Mouse (Mus musculus) G1E (cell line): ENCODE results near the gene Gm26741. TPM values are rescaled to one million over a fixed set of nuclear protein-coding genes. Genes with fewer than 3 reads are reported as not detected.

Experiments used
- ATAC-seq: 2 replicates; pipeline ENCODE4 v1.8.0; 2016; ENCODE audit warnings: mild to moderate bottlenecking; ENCODE audit not compliant: insufficient number of reproducible peaks, poor library complexity, low FRiP score, severe bottlenecking; ENCODE audit errors: extremely low read depth
- DNase-seq: peaks from one replicate; pipeline ENCODE4 v3.0.0; 2012; ENCODE audit warnings: low spot score
- H3K27me3 ChIP-seq: 2 replicates; pipeline ENCODE4 v1.6.1; 2012; ENCODE audit warnings: mild to moderate bottlenecking, low read length, inconsistent platforms; ENCODE audit not compliant: insufficient read depth
- H3K36me3 ChIP-seq: replicated peaks from 2 replicates; pipeline ENCODE3; 2012; ENCODE audit warnings: mild to moderate bottlenecking, inconsistent platforms
- H3K4me1 ChIP-seq: 2 replicates; pipeline ENCODE4 v1.6.1; 2012; ENCODE audit warnings: low read depth, low read length, inconsistent platforms, mixed read lengths; ENCODE audit not compliant: insufficient read depth
- H3K4me3 ChIP-seq: 2 replicates; pipeline ENCODE4 v1.5.1; 2012; ENCODE audit warnings: low read depth, mild to moderate bottlenecking, inconsistent platforms, low read length, moderate library complexity, mixed read lengths
- H3K9me3 ChIP-seq: replicated peaks from 2 replicates; pipeline ENCODE4 v1.6.1; 2012; ENCODE audit warnings: inconsistent platforms
- CTCF ChIP-seq: IDR thresholded peaks from 2 replicates; pipeline ENCODE4 v1.5.1; 2012; ENCODE audit warnings: low read depth, low read length, inconsistent platforms, mixed read lengths
- GATA1 ChIP-seq: IDR thresholded peaks from 2 replicates; pipeline ENCODE4 v1.6.1; 2012; ENCODE audit warnings: borderline replicate concordance, low read length, inconsistent platforms, mixed read lengths
- GATA2 ChIP-seq: IDR thresholded peaks from 2 replicates; pipeline ENCODE4 v1.6.1; 2012; ENCODE audit warnings: low read depth, low read length, inconsistent platforms, borderline replicate concordance
- POLR2AphosphoS5 ChIP-seq: IDR thresholded peaks from 2 replicates; pipeline ENCODE4 v1.6.1; 2012; ENCODE audit warnings: low read depth, low read length, inconsistent platforms; ENCODE audit not compliant: insufficient replicate concordance
- TAL1 ChIP-seq: conservative IDR thresholded peaks from 2 replicates; pipeline ENCODE4 v1.6.1; 2012; ENCODE audit warnings: low read depth, low read length, inconsistent platforms, mixed read lengths
- polyA plus RNA-seq: library from polyadenylated mRNA; stranded (reverse); fragments of >175 nt; gene quantifications from 2 replicates; pipeline ENCODE4 v1.2.3, GENCODE M21; 2012
- total RNA-seq, 2 experiments: library from RNA; stranded (forward) in 1 of 2; stranded (reverse) in 1 of 2; fragments of 200-1000 nt in 1 of 2; fragments of >200 nt in 1 of 2; fragmentation: Nextera tagmentation in 1 of 2; gene quantifications; 2 replicates each; pipeline ENCODE4 v1.2.3; 2014 to 2017

Gene Gm26741
- total and polyA plus RNA-seq, 3 experiments: not detected

- TF ChIP-seq CTCF (no peak), POLR2AphosphoS5 (no peak), GATA2 (no peak), GATA1 (no peak), TAL1 (no peak)
- Histone ChIP-seq H3K4me3 (no peak overlapping the region), H3K27me3 (no peaks in the 10 kb centered on the region), H3K9me3 (no peaks in the 10 kb centered on the region), H3K4me1 (peaks cover 7% of the 10 kb centered on the region; the same call in 1 of the 2 replicates), H3K36me3 (no peaks in the 10 kb centered on the region)
- no peak for DNase-seq
- no peak for ATAC-seq
Measured at GRCm38 (mm10) chr10:52384823-52385610, 26.4 kb downstream of the Gm26741 start.

- no peak for ATAC-seq
- no peak for DNase-seq
- no peak for TF ChIP-seq CTCF
- no peak for TF ChIP-seq GATA2
- TF ChIP-seq TAL1: no peak
- no peak for TF ChIP-seq POLR2AphosphoS5
- no peak for TF ChIP-seq GATA1
- Histone ChIP-seq H3K27me3 (no peaks in the 10 kb centered on the region), H3K4me3 (no peak overlapping the region), H3K36me3 (no peaks in the 10 kb centered on the region), H3K9me3 (no peaks in the 10 kb centered on the region), H3K4me1 (peaks cover 7% of the 10 kb centered on the region; the same call in 1 of the 2 replicates)
Measured at GRCm38 (mm10) chr10:52387192-52387591, 28.6 kb downstream of the Gm26741 start.

DNA sequence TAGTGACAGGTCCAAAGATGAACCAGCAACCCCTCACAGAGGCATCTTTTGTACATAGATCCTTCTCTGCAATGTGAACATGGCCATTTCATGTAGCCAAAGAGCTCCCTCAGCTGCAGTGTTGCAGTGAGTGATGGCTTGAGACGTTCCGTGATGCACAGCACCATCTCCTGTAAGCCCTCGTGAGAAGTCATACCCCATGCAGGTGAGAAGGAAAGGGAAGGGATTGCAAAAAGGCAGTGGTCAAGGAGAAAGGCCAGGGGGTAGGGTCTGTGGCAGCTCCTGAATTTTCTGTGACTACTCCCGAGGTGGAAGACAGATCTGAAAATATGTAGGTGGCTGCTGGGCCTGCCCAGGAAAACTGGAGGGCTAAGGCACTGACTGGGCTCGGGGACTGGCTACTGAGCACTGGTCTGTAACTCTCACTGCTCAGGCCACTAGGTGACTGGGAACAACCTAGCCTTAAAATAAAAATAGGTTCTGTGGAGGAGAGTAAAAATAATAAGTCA is 30.4 kb downstream of the Gm26741 start, which contains the start of gene Nepn:
Nepn (plus strand) TSS at position 51 of the 509 bp plus-strand sequence.
- Histone ChIP-seq H3K36me3 (no peaks in the 10 kb centered on the region), H3K9me3 (no peaks in the 10 kb centered on the region), H3K4me3 (no peak within 1 kb of the TSS), H3K27me3 (no peaks in the 10 kb centered on the region), H3K4me1 (no peaks in the 10 kb centered on the region)
- no peak for TF ChIP-seq GATA2
- no peak for TF ChIP-seq GATA1
- no peak for TF ChIP-seq TAL1
- TF ChIP-seq POLR2AphosphoS5: no peak
- TF ChIP-seq CTCF: no peak
- no peak for ATAC-seq
- DNase-seq: no peak

DNA sequence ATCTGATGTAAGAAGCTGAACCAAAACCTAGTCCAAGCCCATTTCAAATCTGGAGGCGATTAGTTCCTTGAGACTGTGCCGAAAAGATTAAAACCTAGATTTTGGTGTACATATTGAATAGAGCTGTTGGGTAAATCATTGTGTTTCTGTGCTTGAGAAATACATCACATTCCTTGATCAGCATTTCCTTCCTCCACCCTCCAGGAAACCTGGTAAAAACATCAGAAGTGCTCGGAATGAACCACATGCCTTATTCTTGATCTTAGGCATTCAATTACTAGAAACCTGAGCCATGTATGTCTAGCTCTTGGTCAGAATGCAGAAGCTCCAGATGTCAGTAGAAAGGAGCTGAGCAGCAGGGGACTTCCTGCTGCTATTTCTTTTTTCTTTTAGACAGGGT is 30.9 kb downstream of the Gm26741 start:
- no peaks in the 10 kb centered on the region for H3K9me3 ChIP-seq
- DNase-seq (no peak), ATAC-seq (no peak)
- no peak overlapping the region for H3K4me3 ChIP-seq
- no peaks in the 10 kb centered on the region for H3K27me3 ChIP-seq
- H3K36me3 ChIP-seq: no peaks in the 10 kb centered on the region
- TF ChIP-seq POLR2AphosphoS5: no peak
- no peak for TF ChIP-seq CTCF
- no peak for TF ChIP-seq GATA1
- TF ChIP-seq TAL1: no peak
- TF ChIP-seq GATA2: no peak
- H3K4me1 ChIP-seq: no peaks in the 10 kb centered on the region

DNA sequence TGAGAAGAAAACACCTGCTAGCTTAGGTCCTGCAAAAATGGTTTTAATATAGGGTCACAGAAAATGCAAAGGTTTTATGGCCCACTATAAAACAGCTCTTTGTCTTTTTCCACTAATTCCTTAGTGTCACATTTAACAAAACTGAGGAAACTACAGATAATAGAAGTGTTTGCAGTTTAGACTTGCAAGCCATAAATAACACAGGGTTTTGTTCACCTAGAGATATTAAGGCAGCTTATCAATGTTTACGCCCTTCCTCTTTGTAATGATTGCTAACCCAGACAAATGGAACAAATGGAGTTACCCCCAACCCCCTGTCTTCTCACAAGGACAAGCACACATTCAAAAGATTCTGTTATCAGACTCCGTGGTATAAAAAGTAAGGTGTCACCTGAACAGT is 32.6 kb downstream of the Gm26741 start:
- H3K4me3 ChIP-seq: no peak overlapping the region

DNA sequence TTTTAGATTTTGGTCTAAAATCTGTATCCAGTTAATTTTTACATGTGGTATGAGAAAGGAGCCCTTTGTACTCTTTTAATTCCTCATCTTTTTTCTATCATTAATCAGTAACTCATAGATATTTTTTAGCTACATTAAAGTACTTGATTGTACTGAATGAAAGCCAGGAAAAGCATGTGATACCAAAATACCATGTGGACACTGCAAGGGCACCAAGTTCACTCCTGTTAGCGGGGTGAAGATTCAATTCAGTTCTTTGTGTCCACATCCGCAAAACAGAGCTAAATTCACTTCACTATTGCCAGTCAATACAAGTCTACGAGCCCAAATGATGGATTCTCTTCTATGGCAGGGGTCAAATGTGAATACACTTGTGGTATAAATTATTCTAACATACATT is 38.1 kb downstream of the Gm26741 start:
- Histone ChIP-seq H3K4me1 (no peaks in the 10 kb centered on the region), H3K9me3 (no peaks in the 10 kb centered on the region), H3K27me3 (no peaks in the 10 kb centered on the region), H3K4me3 (no peak overlapping the region), H3K36me3 (no peaks in the 10 kb centered on the region)
- no peak for DNase-seq
- no peak for ATAC-seq
- TF ChIP-seq TAL1: no peak
- no peak for TF ChIP-seq GATA1
- no peak for TF ChIP-seq CTCF
- TF ChIP-seq GATA2: no peak
- no peak for TF ChIP-seq POLR2AphosphoS5

More for the DNA sequence above, 32.6 kb downstream of the Gm26741 start:
- DNase-seq: no peak
- H3K27me3 ChIP-seq: no peaks in the 10 kb centered on the region
- no peaks in the 10 kb centered on the region for H3K9me3 ChIP-seq
- TF ChIP-seq GATA2 (no peak), CTCF (no peak), TAL1 (no peak)
- H3K36me3 ChIP-seq: no peaks in the 10 kb centered on the region
- H3K4me1 ChIP-seq: no peaks in the 10 kb centered on the region
- ATAC-seq: no peak
